Mouse (Mus musculus) right cerebral cortex, postnatal 25 days (tissue): ENCODE measurements around the gene Trim80.
A peak's percentile ranks its signal among the peaks of the same experiment; 100 is the strongest.

Source experiments
- DNase-seq: peaks from one replicate; pipeline ENCODE4 v3.0.0; 2022

The Trim80 gene

GRCm38 (mm10) chr11:115439906-115440595 lies at the start of gene Trim80:
Gene Trim80, plus strand, starts transcription at chr11:115440545.
- DNase-seq: no peak

- no peak for DNase-seq
Observed at GRCm38 (mm10) chr11:115391358-115391757, 49.0 kb upstream of the Trim80 start.

- DNase-seq: no peak
Observed at GRCm38 (mm10) chr11:115393721-115394325, 46.5 kb upstream of the Trim80 start.

- no peak for DNase-seq
Observed at GRCm38 (mm10) chr11:115398085-115398484, 42.3 kb upstream of the Trim80 start.

GRCm38 (mm10) chr11:115400126-115400525 lies 40.2 kb upstream of the Trim80 start:
- DNase-seq: no peak

- DNase-seq: peak; percentile 65
Observed at GRCm38 (mm10) chr11:115400630-115401391, 39.5 kb upstream of the Trim80 start.

- peak; percentile 91 for DNase-seq
Observed at GRCm38 (mm10) chr11:115403338-115404124, 36.8 kb upstream of the Trim80 start, which contains the start of gene Mrpl58. Gene Mrpl58, plus strand, starts transcription at chr11:115403752.

GRCm38 (mm10) chr11:115405723-115406122 lies 34.6 kb upstream of the Trim80 start:
- DNase-seq: no peak

- no peak for DNase-seq
Observed at GRCm38 (mm10) chr11:115406858-115407401, 33.4 kb upstream of the Trim80 start.

- DNase-seq: no peak
Observed at GRCm38 (mm10) chr11:115408266-115408920, 32.0 kb upstream of the Trim80 start.

GRCm38 (mm10) chr11:115409556-115409955 lies 30.8 kb upstream of the Trim80 start:
- DNase-seq: no peak

- peak; percentile 96 for DNase-seq
Observed at GRCm38 (mm10) chr11:115419531-115420237, 20.7 kb upstream of the Trim80 start, which contains the start of the genes Atp5h and Kctd2. Gene Atp5h, minus strand, starts transcription at chr11:115419962. Gene Kctd2, plus strand, starts transcription at chr11:115420128.

- peak; percentile 42 for DNase-seq
Observed at GRCm38 (mm10) chr11:115420336-115421190, 19.8 kb upstream of the Trim80 start.

- DNase-seq: no peak
Observed at GRCm38 (mm10) chr11:115421328-115421727, 19.0 kb upstream of the Trim80 start.

- no peak for DNase-seq
Observed at GRCm38 (mm10) chr11:115421972-115422371, 18.4 kb upstream of the Trim80 start.

- DNase-seq: no peak
Observed at GRCm38 (mm10) chr11:115423091-115423490, 17.3 kb upstream of the Trim80 start.

- no peak for DNase-seq
Observed at GRCm38 (mm10) chr11:115424666-115425065, 15.7 kb upstream of the Trim80 start.

- DNase-seq: no peak
Observed at GRCm38 (mm10) chr11:115425671-115426070, 14.7 kb upstream of the Trim80 start.

GRCm38 (mm10) chr11:115427482-115428331 lies 12.6 kb upstream of the Trim80 start:
- DNase-seq: peak; percentile 68
